Mouse (Mus musculus): ENCODE results near the gene Igdcc3.

Gene Igdcc3

DNA sequence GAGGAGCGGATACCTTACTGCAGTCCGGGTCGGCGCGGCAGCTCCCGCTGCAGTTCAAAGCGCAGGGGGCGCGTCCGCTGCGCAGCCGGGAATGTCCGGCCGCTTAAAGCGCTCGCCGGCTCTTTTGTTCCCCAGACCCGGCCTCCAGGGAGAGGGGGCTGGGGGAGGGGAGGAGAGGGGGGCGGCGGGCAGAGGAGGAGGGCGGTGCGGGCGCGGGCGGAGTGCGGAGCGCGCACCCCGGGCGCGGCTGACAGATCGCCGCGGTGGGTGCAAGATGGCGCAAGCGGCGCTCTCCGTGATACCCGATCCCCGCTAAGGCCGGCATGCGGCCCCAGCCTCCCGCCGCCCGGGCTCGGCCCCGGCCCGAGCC is at the start of gene Igdcc3:
Igdcc3 (plus strand) TSS at position 254 of the 370 bp plus-strand sequence.
- peak; percentile 68 to 70 for DNase-seq (ENCODE audit: low spot score in 2 of 2)

DNA sequence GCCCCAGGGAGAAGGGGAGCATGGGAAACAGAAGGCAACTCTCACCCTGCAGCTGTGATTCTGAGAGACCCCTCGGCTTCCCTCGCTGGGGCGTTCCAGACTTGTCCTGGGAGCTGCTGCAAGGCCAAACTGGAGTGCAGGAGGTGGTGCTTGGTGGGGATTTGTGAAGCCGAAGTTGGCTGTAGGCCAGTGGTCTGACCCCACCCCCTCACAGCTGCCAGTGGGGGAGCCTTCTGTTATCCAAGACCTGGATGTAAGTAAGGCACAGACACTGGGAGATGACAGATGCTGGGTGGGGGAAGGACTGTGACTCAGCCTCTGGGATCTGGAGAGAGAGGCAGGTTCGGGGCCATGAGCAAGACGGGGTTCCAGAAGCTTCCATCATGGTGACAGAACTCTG is 46.8 kb upstream of the Igdcc3 start:
- peak; percentile 64 to 75 for DNase-seq (ENCODE audit: low spot score in 2 of 2)

DNA sequence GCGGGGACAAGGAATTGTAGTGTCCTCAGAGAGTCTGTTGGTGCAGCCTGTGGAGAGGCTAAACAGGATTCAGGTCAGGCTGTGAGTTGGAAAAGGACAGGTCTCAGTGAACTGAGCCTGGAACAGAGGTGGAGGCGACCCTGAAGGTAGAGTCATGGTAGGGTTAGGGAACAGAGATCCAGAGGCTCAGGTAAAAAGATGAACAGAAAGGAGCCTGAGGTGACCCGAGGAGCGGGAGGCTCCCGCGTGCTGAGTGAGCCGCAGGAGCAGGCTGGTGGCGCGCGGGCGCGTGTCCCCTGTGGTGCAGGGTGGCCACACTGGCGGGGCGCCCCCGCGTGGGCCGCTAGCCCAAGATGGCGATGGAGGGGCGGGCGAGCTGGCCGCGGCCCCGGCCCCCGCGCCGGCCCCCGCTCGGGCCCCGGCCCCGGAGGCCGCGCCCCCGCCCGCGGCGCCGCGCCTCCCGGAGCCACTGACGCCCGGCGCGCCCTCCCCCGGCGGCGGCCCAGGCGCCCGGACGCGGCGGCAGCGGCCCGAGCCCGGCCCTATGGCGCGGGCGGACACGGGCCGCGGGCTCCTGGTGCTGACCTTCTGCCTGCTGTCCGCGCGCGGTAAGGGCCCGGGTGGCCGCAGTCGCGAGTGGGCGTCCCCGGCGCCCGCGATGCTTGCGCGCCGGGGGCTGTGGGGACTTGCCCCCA is 39.9 kb upstream of the Igdcc3 start, which contains the start of gene Igdcc4:
Igdcc4 (plus strand) TSS at position 496 of the 695 bp plus-strand sequence.
- peak in 1 of 2 experiments; percentile 62 for DNase-seq (ENCODE audit: low spot score in 2 of 2)

- DNase-seq (ENCODE audit: low spot score in 2 of 2), result peak; percentile 68 to 72
Observed at GRCm38 (mm10) chr9:65101686-65102376, 39.2 kb upstream of the Igdcc3 start.

DNA sequence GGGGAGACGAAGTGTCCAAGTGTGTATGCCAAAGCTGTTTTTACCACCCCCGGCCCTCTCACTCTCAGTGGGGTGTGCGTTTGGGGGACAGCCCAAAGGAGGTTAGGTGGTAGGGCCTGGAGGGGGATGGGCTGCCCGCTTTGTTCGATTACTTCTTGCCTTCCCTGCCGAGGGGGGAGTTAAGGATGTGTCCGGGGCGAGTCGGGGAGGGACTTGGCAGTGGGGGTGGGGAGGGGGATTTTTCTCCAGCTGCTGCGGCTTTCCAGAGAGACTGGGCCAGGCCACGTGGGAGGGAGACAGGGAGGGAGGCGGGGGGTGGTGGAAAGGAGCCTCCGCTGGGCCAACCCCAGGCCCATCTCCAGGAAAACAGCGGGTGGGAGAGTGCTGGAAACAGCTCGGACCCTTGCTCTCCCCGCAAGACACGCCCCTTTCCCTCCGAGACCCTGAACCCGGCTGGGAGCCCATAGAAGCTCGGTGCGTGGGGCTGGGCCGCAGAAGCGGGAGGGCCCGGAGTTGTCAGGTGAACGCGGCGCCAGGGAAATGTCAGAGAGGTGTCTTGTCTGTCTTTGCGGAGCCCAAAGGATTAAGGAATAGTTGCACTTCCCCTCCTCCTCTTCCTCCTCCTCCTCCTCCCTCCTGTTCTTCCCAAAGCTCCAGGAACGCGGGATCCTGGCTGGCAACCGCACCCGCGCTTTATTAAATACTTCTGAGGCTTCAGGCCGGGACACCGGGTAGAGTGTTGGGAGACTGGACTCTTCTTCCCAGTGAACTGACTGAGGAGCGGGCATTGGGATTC is 38.4 kb upstream of the Igdcc3 start:
- DNase-seq (ENCODE audit: low spot score in 2 of 2), result peak; percentile 72 to 76

DNA sequence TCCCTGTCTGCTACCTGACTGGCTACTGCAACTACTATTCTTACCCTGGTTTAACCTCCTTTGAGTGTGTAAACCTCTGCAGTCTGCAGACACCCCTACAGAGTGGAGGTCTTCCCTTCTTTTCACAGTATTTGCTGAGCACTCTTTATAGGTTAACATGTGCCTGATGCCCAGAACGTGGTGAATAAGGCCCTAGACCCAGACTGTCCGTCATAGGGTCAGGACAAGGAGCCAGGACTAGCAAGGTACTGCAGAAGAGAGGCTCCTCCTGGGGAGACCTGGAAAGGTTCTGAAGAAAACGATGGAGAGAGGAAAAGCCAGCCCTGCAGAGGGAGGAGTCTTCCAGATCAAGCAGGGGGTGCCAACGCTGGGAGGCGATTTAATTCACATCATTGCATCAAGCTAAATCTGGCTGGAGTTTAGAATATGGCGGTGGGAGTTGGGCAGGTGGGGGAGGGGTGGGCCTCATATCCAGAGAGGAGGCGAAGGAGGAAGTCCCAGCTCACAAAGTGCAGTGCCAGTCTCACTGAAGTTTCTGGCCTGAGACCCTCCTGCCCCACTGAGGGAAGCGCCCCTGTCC is 37.7 kb upstream of the Igdcc3 start:
- no peak for DNase-seq (ENCODE audit: low spot score in 2 of 2)

- DNase-seq (ENCODE audit: low spot score in 2 of 2), result no peak
Observed at GRCm38 (mm10) chr9:65106821-65107220, 34.2 kb upstream of the Igdcc3 start.

DNA sequence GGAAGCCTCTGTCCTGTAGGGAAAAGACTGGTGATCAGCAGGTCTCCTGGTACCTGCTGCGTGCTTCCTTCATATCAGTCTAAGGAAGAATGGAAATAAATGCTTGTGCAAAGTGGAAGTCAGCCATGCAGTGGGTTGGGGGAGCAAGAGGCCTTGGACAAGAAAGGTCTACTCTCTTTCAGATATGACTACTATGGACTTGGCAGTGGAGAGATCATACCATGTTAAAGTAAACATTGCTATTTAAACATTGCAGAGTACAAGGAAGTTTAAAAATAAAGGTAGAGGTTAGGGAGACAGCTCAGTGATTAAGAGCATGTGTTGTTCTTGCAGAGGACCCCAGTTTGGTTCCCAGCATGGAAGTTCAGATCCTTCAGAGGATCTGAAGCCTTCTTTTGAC is 33.1 kb upstream of the Igdcc3 start:
- no peak for DNase-seq (ENCODE audit: low spot score in 2 of 2)

- peak; percentile 80 to 85 for DNase-seq (ENCODE audit: low spot score in 2 of 2)
Observed at GRCm38 (mm10) chr9:65109132-65110072, 31.6 kb upstream of the Igdcc3 start.

DNA sequence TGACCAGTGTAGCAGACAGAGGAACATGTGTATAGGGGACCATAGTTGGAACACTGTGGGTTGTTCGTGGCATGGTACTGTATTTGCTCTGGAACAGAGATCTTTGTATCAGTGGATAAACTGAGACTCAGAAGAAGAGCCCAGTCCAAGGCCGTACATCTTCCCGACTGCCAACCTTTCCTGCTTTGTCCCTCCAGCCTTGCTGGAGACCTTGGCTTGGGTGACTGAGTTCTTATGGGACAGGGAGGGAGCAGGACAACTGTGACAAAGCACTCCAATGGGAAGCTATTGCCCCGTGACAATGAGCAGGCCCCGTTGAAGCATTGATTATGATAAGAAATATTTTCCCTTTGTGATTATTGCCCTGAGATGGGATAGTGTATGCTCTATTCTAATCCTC is 29.3 kb upstream of the Igdcc3 start:
- no peak for DNase-seq (ENCODE audit: low spot score in 2 of 2)

DNA sequence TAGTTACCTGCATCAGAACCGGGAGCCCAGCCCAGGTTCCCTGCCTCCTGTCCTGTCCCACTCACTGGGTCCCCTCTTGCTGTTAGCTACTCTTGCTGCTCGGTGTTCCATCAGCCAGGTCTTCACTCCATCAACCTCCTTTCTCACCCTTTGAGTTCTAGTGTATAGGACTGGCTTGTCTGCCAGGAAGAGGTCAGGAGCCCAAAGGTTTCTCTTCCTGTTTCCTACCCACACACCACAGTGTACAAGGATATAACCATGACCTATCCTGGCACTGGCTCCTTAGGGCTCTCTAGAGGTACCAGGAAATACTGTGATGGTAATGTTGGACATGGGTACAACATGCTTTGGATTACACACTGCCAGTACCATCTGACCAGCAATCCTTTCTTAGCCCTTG is 27.3 kb upstream of the Igdcc3 start:
- DNase-seq (ENCODE audit: low spot score in 2 of 2), result no peak

DNA sequence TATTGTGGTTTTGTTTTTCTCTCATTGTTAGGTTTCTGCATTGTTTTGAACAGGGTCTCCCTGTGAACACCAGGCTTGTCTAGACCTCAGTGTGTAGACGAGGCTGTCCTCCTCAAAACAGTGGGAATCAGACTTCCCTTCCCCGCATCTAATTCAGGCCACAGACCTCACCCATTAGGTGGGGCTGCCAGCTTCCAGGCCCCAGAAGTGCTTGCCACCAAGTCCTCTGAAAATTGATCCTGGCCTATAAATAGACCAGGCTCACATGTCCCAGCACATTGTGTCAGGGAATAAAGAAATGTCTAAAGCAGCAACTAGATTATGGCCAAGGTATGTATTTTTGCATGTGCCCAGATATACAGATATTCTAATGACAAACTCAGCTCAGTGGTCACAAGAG is 25.1 kb upstream of the Igdcc3 start:
- no peak for DNase-seq (ENCODE audit: low spot score in 2 of 2)

GRCm38 (mm10) chr9:65117516-65117915 is 23.5 kb upstream of the Igdcc3 start:
- no peak for DNase-seq (ENCODE audit: low spot score in 2 of 2)

DNA sequence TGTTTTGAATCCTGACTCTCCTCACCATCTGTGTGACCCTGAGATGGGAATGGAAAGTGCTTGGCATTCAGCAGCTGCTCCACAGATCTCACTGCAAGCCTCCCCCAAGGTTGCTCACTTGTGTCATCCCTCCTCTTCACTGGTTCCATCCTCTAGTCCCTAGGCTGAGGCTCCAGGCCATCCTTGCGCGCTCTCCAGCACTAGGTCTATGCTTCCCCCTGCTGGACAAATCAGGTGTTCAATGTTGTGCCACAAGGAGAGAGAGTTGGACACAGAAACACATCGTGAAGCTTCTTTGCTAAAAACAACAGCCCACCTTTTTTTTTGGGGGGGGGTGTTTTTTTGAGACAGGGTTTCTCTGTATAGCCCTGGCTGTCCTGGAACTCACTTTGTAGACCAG is 20.1 kb upstream of the Igdcc3 start:
- DNase-seq (ENCODE audit: low spot score in 2 of 2), result peak; percentile 71 to 81

- peak; percentile 85 to 90 for DNase-seq (ENCODE audit: low spot score in 2 of 2)
Observed at GRCm38 (mm10) chr9:65122545-65122944, 18.4 kb upstream of the Igdcc3 start.

- DNase-seq (ENCODE audit: low spot score in 2 of 2), result peak in 1 of 2 experiments; percentile 66
Observed at GRCm38 (mm10) chr9:65123552-65124168, 17.3 kb upstream of the Igdcc3 start.

DNA sequence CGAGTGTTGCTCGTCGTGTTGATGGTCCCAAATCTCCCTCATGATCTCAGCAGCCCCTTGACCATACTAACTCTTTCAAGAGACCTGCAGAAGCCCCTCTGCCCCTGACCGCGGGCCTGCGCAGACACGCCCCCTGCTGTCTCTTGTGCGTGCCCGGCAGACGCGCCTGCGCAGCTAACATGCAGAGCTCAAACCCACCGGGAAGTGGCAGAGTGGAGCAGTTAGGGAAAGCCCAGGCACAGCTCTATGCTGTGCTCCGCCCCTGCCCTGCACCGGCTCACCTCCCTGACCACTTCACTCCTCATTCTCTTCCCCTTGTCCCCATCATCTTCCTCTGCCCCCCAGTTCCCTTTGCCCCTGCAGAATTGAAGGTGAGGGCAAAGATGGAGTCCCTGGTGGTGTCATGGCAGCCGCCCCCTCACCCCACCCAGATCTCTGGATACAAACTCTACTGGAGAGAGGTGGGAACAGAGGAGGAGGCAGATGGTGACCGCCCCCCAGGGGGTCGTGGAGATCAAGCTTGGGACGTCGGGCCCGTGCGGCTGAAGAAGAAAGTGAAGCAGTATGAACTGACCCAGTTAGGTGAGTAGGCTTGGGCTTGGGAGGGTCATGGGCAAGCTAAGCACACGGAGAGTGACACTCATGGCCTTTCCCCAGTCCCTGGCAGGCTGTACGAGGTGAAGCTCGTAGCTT is 12.7 kb upstream of the Igdcc3 start:
- peak in 1 of 2 experiments; percentile 55 for DNase-seq (ENCODE audit: low spot score in 2 of 2)

DNA sequence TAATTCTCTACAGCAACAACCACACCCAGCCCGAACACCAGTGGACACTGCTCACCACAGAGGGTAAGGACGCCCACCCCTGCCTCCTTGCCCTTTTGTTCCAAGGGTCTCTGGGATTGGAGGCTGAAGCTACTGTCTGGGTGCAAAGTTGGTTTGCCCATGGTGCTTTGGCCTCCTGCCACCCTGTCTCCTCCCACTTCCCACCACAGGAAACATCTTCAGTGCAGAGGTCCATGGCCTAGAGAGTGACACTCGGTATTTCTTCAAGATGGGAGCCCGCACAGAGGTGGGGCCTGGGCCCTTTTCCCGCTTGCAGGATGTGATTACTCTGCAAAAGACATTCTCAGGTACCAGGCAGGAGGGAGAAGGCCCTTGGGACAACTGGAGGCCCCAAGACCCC is 9.3 kb upstream of the Igdcc3 start:
- no peak for DNase-seq (ENCODE audit: low spot score in 2 of 2)

- peak; percentile 67 to 85 for DNase-seq (ENCODE audit: low spot score in 2 of 2)
Observed at GRCm38 (mm10) chr9:65133739-65134138, 7.2 kb upstream of the Igdcc3 start.

- no peak for DNase-seq (ENCODE audit: low spot score in 2 of 2)
Observed at GRCm38 (mm10) chr9:65135126-65135525, 5.9 kb upstream of the Igdcc3 start.

All from right cerebral cortex, postnatal 10 days (tissue).